Mouse (Mus musculus) neural tube, embryonic 11.5 days (tissue): ENCODE data around the gene Ube2u. TPM values are rescaled to one million over a fixed set of nuclear protein-coding genes. Genes with fewer than 3 reads are reported as not detected.

Source experiments
- ATAC-seq: fragments of 200-750 bp; cut with Nextera tagmentation; 2 replicates; pipeline ENCODE4 v1.8.0; 2017; ENCODE audit warnings: moderate number of reproducible peaks, mild to moderate bottlenecking, moderate TSS enrichment, moderate library complexity; ENCODE audit not compliant: insufficient read depth, low FRiP score, low TSS enrichment
- DNase-seq: peaks from one replicate; pipeline ENCODE4 v3.0.0-alpha.2; 2015; ENCODE audit warnings: low spot score
- H3K27ac ChIP-seq: fragments of 300-500 bp; sonication (generic); 2 replicates; pipeline ENCODE4 v1.5.1; 2014; ENCODE audit warnings: low read depth, mild to moderate bottlenecking, low read length
- H3K27me3 ChIP-seq: fragments of 300-500 bp; sonication (generic); 2 replicates; pipeline ENCODE4 v1.6.1; 2014; ENCODE audit warnings: mild to moderate bottlenecking, low read length, mixed read lengths; ENCODE audit not compliant: control insufficient read depth, insufficient read depth
- H3K36me3 ChIP-seq: fragments of 300-500 bp; sonication (generic); 2 replicates; pipeline ENCODE4 v1.6.1; 2014; ENCODE audit warnings: mild to moderate bottlenecking, low read length, moderate library complexity, mixed read lengths; ENCODE audit not compliant: control insufficient read depth, insufficient read depth
- H3K4me1 ChIP-seq: fragments of 300-500 bp; sonication (generic); 2 replicates; pipeline ENCODE4 v1.6.1; 2014; ENCODE audit warnings: low read length, mixed read lengths; ENCODE audit not compliant: control insufficient read depth, insufficient read depth
- H3K4me2 ChIP-seq: fragments of 300-500 bp; sonication (generic); 2 replicates; pipeline ENCODE4 v1.6.1; 2014; ENCODE audit warnings: low read depth, mild to moderate bottlenecking, moderate library complexity
- H3K4me3 ChIP-seq: fragments of 300-500 bp; sonication (generic); 2 replicates; pipeline ENCODE4 v1.5.1; 2014; ENCODE audit warnings: low read depth, low read length
- H3K9ac ChIP-seq: fragments of 300-500 bp; sonication (generic); 2 replicates; pipeline ENCODE4 v1.6.1; 2014; ENCODE audit warnings: mild to moderate bottlenecking, low read length
- H3K9me3 ChIP-seq: fragments of 300-500 bp; sonication (generic); 2 replicates; pipeline ENCODE4 v1.6.1; 2016; ENCODE audit warnings: low read length; ENCODE audit not compliant: control insufficient read depth
- WGBS: fragments of 180-500 bp; shearing (Covaris S2); extraction: QIAGEN DNeasy Blood & Tissue Kit; methylation state at CpG from one replicate; pipeline ENCODE4 v1.1.7; 2014; 5-methylcytosine and 5-hydroxymethylcytosine counted together
- polyA plus RNA-seq: library from polyadenylated mRNA; unstranded; fragments of >200 nt; fragmentation: Nextera tagmentation; extraction: Ambion mirVana; gene quantifications from 2 replicates; pipeline ENCODE4 v1.2.1, GENCODE M21; 2014

Gene Ube2u
- polyA plus RNA-seq, 1 experiment from 2014 or later: 0.49 TPM

GRCm38 (mm10) chr4:100596630-100597029, 118.0 kb downstream of the Ube2u start:
- Histone ChIP-seq H3K27ac (no peak overlapping the region), H3K9ac (no peak overlapping the region), H3K4me2 (no peak overlapping the region), H3K4me1 (no peaks in the 10 kb centered on the region), H3K36me3 (no peaks in the 10 kb centered on the region), H3K27me3 (no peaks in the 10 kb centered on the region), H3K9me3 (no peaks in the 10 kb centered on the region), H3K4me3 (no peak overlapping the region)
- DNase-seq (peak; percentile 16), ATAC-seq (no peak)
- WGBS: 86% methylated on average over 5 of the region's 5 CpGs

DNA sequence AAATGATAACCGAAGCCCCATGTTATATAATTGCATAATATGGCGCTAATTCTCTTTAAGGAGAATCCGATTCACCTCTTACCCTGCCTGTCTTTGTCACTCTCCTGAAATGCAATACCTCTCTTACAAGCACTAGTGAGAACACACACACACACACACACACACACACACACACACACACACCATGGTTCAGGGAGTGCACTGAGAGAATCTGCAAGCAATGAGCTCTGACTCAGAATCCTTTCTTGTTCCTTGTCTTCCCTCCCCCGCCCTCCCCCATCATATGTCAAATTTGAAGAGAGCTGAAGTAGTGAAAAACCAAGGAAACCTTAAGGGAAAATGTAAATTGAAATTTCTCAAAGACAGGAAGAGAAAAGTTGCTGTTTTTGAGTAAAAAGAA, 118.4 kb downstream of the Ube2u start:
- Histone ChIP-seq H3K36me3 (no peaks in the 10 kb centered on the region), H3K4me3 (no peak overlapping the region), H3K9ac (no peak overlapping the region), H3K4me2 (no peak overlapping the region), H3K4me1 (no peaks in the 10 kb centered on the region), H3K9me3 (no peaks in the 10 kb centered on the region), H3K27me3 (no peaks in the 10 kb centered on the region), H3K27ac (no peak overlapping the region)
- no peak for DNase-seq
- no peak for ATAC-seq
- WGBS: 93% methylated on average over 4 of the region's 4 CpGs
